Mouse (Mus musculus) neural tube, embryonic 12.5 days (tissue): ENCODE data around the gene Gtf3c2. TPM values are rescaled to one million over a fixed set of nuclear protein-coding genes. Genes with fewer than 3 reads are reported as not detected.

Experiments used
- ATAC-seq: fragments of 200-750 bp; cut with Nextera tagmentation; 2 replicates; pipeline ENCODE4 v1.8.0; 2017; ENCODE audit warnings: low read depth, mild to moderate bottlenecking, moderate TSS enrichment, moderate library complexity; ENCODE audit not compliant: low FRiP score
- H3K27ac ChIP-seq: fragments of 300-500 bp; sonication (generic); 2 replicates; pipeline ENCODE4 v1.5.1; 2016
- H3K27me3 ChIP-seq: fragments of 300-500 bp; sonication (generic); replicated peaks from 2 replicates; pipeline ENCODE4 v1.6.1; 2016; ENCODE audit warnings: mild to moderate bottlenecking
- H3K36me3 ChIP-seq: fragments of 300-500 bp; sonication (generic); 2 replicates; pipeline ENCODE4 v1.6.1; 2016; ENCODE audit warnings: mild to moderate bottlenecking
- H3K4me1 ChIP-seq: fragments of 300-500 bp; sonication (generic); 2 replicates; pipeline ENCODE4 v1.6.1; 2016
- H3K4me2 ChIP-seq: fragments of 300-500 bp; sonication (generic); replicated peaks from 2 replicates; pipeline ENCODE4 v1.6.1; 2016; ENCODE audit warnings: mild to moderate bottlenecking
- H3K4me3 ChIP-seq: fragments of 300-500 bp; sonication (generic); 2 replicates; pipeline ENCODE4 v1.5.1; 2016
- H3K9ac ChIP-seq: fragments of 300-500 bp; sonication (generic); 2 replicates; pipeline ENCODE4 v1.6.1; 2016; ENCODE audit warnings: mild to moderate bottlenecking
- H3K9me3 ChIP-seq: fragments of 300-500 bp; sonication (generic); 2 replicates; pipeline ENCODE4 v1.6.1; 2016; ENCODE audit warnings: mild to moderate bottlenecking
- WGBS: fragments of 180-500 bp; shearing (Covaris S2); methylation state at CpG from one replicate; pipeline ENCODE4 v1.1.7; 2016; 5-methylcytosine and 5-hydroxymethylcytosine counted together
- polyA plus RNA-seq: library from polyadenylated mRNA; unstranded; fragments of >200 nt; fragmentation: Nextera tagmentation; extraction: Ambion mirVana; gene quantifications from 2 replicates; pipeline ENCODE4 v1.2.1, GENCODE M21; 2016

The Gtf3c2 gene
- polyA plus RNA-seq, 1 experiment from 2014 or later = 90.5 TPM

- ATAC-seq = no peak
- no peak overlapping the region for H3K9ac ChIP-seq
- no peak overlapping the region for H3K4me2 ChIP-seq
- peaks cover 69% of the 10 kb centered on the region for H3K36me3 ChIP-seq
- no peak overlapping the region for H3K4me3 ChIP-seq
- 93% methylated on average over 4 of the region's 4 CpGs for WGBS
- peaks cover 26% of the 10 kb centered on the region for H3K4me1 ChIP-seq
- peaks cover 5% of the 10 kb centered on the region for H3K9me3 ChIP-seq
- H3K27ac ChIP-seq = no peak overlapping the region
- no peaks in the 10 kb centered on the region for H3K27me3 ChIP-seq
Measured at GRCm38 (mm10) chr5:31195671-31196070, 15.7 kb upstream of the Gtf3c2 start.

- Histone ChIP-seq H3K9me3 (no peaks in the 10 kb centered on the region), H3K27me3 (no peaks in the 10 kb centered on the region), H3K27ac (no peak overlapping the region), H3K4me1 (peaks cover 20% of the 10 kb centered on the region), H3K4me3 (peak overlapping the region; percentile 83; the same call in 1 of the 2 replicates), H3K4me2 (peak overlapping the region; percentile 82), H3K9ac (peak overlapping the region; percentile 92; the same call in 1 of the 2 replicates), H3K36me3 (peaks cover 69% of the 10 kb centered on the region)
- ATAC-seq = no peak
- WGBS = 92% methylated on average over 16 of the region's 16 CpGs
Measured at GRCm38 (mm10) chr5:31194486-31195485, 14.8 kb upstream of the Gtf3c2 start.

GRCm38 (mm10) chr5:31193631-31194281 lies 13.8 kb upstream of the Gtf3c2 start:
- peak overlapping the region; percentile 83 for H3K4me3 ChIP-seq
- H3K27ac ChIP-seq = 0 out of 2 replicates have a peak overlapping the region, but pooled peaks have one; percentile 32
- H3K4me1 ChIP-seq = peaks cover 20% of the 10 kb centered on the region
- H3K36me3 ChIP-seq = peaks cover 66% of the 10 kb centered on the region
- H3K9me3 ChIP-seq = no peaks in the 10 kb centered on the region
- peak overlapping the region; percentile 82 for H3K4me2 ChIP-seq
- H3K27me3 ChIP-seq = no peaks in the 10 kb centered on the region
- no peak for ATAC-seq
- peak overlapping the region; percentile 92 for H3K9ac ChIP-seq
- 15% methylated on average over 25 of the region's 25 CpGs for WGBS

GRCm38 (mm10) chr5:31192939-31193630 lies 13.1 kb upstream of the Gtf3c2 start, which contains the start of the genes Snx17 and Eif2b4:
Snx17 (plus strand) TSS chr5:31193227.
Eif2b4 (minus strand) TSS chr5:31193430.
- WGBS = 0% methylated on average over 48 of the region's 48 CpGs
- H3K4me2 ChIP-seq = peak within 1 kb of the TSS; percentile 82
- peak within 1 kb of the TSS; percentile 92 for H3K9ac ChIP-seq
- peak within 1 kb of the TSS; percentile 83 for H3K4me3 ChIP-seq
- H3K36me3 ChIP-seq = peaks cover 66% of the 10 kb centered on the region
- no peaks in the 10 kb centered on the region for H3K9me3 ChIP-seq
- H3K4me1 ChIP-seq = peaks cover 20% of the 10 kb centered on the region
- H3K27me3 ChIP-seq = no peaks in the 10 kb centered on the region
- peak; percentile 94 for ATAC-seq
- peak within 1 kb of the TSS; percentile 54; the same call in 1 of the 2 replicates for H3K27ac ChIP-seq

- Histone ChIP-seq H3K27ac (peak overlapping the region; percentile 54; the same call in 1 of the 2 replicates), H3K9ac (peak overlapping the region; percentile 92), H3K36me3 (peaks cover 66% of the 10 kb centered on the region), H3K9me3 (no peaks in the 10 kb centered on the region), H3K4me2 (peak overlapping the region; percentile 82), H3K27me3 (no peaks in the 10 kb centered on the region), H3K4me3 (peak overlapping the region; percentile 83), H3K4me1 (peaks cover 20% of the 10 kb centered on the region)
- ATAC-seq = peak; percentile 74
- WGBS = 17% methylated on average over 42 of the region's 42 CpGs
Measured at GRCm38 (mm10) chr5:31192045-31192938, 12.3 kb upstream of the Gtf3c2 start.

- WGBS = 89% methylated on average over 9 of the region's 9 CpGs
- H3K36me3 ChIP-seq = peaks cover 53% of the 10 kb centered on the region
- H3K27ac ChIP-seq = no peak overlapping the region
- ATAC-seq = no peak
- H3K4me2 ChIP-seq = no peak overlapping the region
- no peaks in the 10 kb centered on the region for H3K27me3 ChIP-seq
- H3K9me3 ChIP-seq = no peaks in the 10 kb centered on the region
- no peak overlapping the region for H3K9ac ChIP-seq
- no peak overlapping the region for H3K4me3 ChIP-seq
- peaks cover 20% of the 10 kb centered on the region for H3K4me1 ChIP-seq
Measured at GRCm38 (mm10) chr5:31190201-31190600, 10.3 kb upstream of the Gtf3c2 start.

- ATAC-seq = no peak
- 84% methylated on average over 4 of the region's 4 CpGs for WGBS
- no peak overlapping the region for H3K4me2 ChIP-seq
- H3K36me3 ChIP-seq = peaks cover 45% of the 10 kb centered on the region
- H3K4me1 ChIP-seq = peaks cover 10% of the 10 kb centered on the region
- no peaks in the 10 kb centered on the region for H3K27me3 ChIP-seq
- no peak overlapping the region for H3K27ac ChIP-seq
- H3K9me3 ChIP-seq = no peaks in the 10 kb centered on the region
- H3K9ac ChIP-seq = no peak overlapping the region
- no peak overlapping the region for H3K4me3 ChIP-seq
Measured at GRCm38 (mm10) chr5:31188223-31188840, 8.4 kb upstream of the Gtf3c2 start.

- no peak overlapping the region for H3K27ac ChIP-seq
- 61% methylated on average over 4 of the region's 4 CpGs for WGBS
- H3K9me3 ChIP-seq = no peaks in the 10 kb centered on the region
- H3K4me2 ChIP-seq = no peak overlapping the region
- no peaks in the 10 kb centered on the region for H3K4me1 ChIP-seq
- no peak overlapping the region for H3K9ac ChIP-seq
- H3K27me3 ChIP-seq = no peaks in the 10 kb centered on the region
- no peak overlapping the region for H3K4me3 ChIP-seq
- H3K36me3 ChIP-seq = peaks cover 22% of the 10 kb centered on the region
- ATAC-seq = no peak
Measured at GRCm38 (mm10) chr5:31183678-31184077, 3.7 kb upstream of the Gtf3c2 start.

- H3K4me1 ChIP-seq = peaks cover 6% of the 10 kb centered on the region; the same call in 1 of the 2 replicates
- H3K27ac ChIP-seq = no peak overlapping the region
Measured at GRCm38 (mm10) chr5:31181183-31181770, 1.3 kb upstream of the Gtf3c2 start.

GRCm38 (mm10) chr5:31179301-31179765 lies 611 bp downstream of the Gtf3c2 start:
- peak; percentile 14; the same call in 1 of the 2 replicates for ATAC-seq
- H3K27ac ChIP-seq = peak overlapping the region; percentile 75; the same call in 1 of the 2 replicates
- peak overlapping the region; percentile 73 for H3K4me3 ChIP-seq
- H3K36me3 ChIP-seq = peaks cover 5% of the 10 kb centered on the region
- H3K9ac ChIP-seq = peak overlapping the region; percentile 78
- no peaks in the 10 kb centered on the region for H3K27me3 ChIP-seq
- H3K9me3 ChIP-seq = no peaks in the 10 kb centered on the region
- WGBS = under 1% methylated on average over 25 of the region's 25 CpGs
- peak overlapping the region; percentile 93 for H3K4me2 ChIP-seq
- peaks cover 6% of the 10 kb centered on the region; the same call in 1 of the 2 replicates for H3K4me1 ChIP-seq

More at GRCm38 (mm10) chr5:31181183-31181770, 1.3 kb upstream of the Gtf3c2 start:
- H3K36me3 ChIP-seq = no peaks in the 10 kb centered on the region
- H3K4me3 ChIP-seq = no peak overlapping the region
- no peak overlapping the region for H3K4me2 ChIP-seq
- 95% methylated on average over 9 of the region's 9 CpGs for WGBS
- H3K9me3 ChIP-seq = no peaks in the 10 kb centered on the region
- no peak overlapping the region for H3K9ac ChIP-seq
- no peak for ATAC-seq
- no peaks in the 10 kb centered on the region for H3K27me3 ChIP-seq
